Mouse (Mus musculus): Measurements from ENCODE around the gene Ttc28.

DNA sequence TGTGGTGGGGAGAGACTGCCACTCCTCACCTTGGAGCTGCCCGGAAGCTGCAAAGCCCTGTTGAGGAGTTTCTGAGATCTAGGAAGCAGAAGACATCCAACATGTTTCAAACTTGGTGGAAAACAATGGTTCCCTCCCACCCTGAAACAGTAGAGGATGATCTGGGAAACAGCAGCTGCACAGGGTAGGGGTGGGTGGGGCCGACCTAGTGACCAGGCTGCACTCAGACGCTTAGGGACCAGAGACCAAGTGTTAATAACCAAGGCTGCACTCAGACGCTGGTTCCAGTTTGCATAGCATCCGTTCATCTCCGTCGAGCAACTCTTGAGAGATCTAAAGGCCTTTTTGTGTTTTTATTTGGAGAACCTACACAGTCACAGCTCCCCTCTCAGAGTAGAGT is 133.0 kb downstream of the Ttc28 start:
- TF ChIP-seq HCFC1 (IDR thresholded peaks at IDR 0.05; ENCODE audit: borderline replicate concordance, insufficient read depth, low read length) (no peak), ZC3H11A (IDR thresholded peaks at IDR 0.05; ENCODE audit: borderline replicate concordance, low read depth, low read length) (no peak), ZNF384 (IDR thresholded peaks at IDR 0.05; ENCODE audit: low read depth, low read length) (no peak)
